Mouse (Mus musculus) embryonic facial prominence, embryonic 12.5 days (tissue): Measurements from ENCODE around the gene Mrpl34. TPM values are rescaled to one million over a fixed set of nuclear protein-coding genes. Genes with fewer than 3 reads are reported as not detected.
"Not testable (repeated sequence)": the region's sequence is repeated elsewhere in the genome, so short reads cannot be mapped to it uniquely, and the experiment has no call there.

Experiments
- ATAC-seq: fragments of 200-750 bp; cut with Nextera tagmentation; 2 replicates; pipeline ENCODE4 v1.8.0; 2017; ENCODE audit not compliant: insufficient number of reproducible peaks, insufficient read depth, low FRiP score, low TSS enrichment
- H3K27ac ChIP-seq: fragments of 300-500 bp; sonication (generic); 2 replicates; pipeline ENCODE4 v1.5.1; 2016; ENCODE audit warnings: mild to moderate bottlenecking
- H3K27me3 ChIP-seq: fragments of 300-500 bp; sonication (generic); 2 replicates; pipeline ENCODE4 v1.6.1; 2016; ENCODE audit warnings: mild to moderate bottlenecking, moderate library complexity
- H3K36me3 ChIP-seq: fragments of 300-500 bp; sonication (generic); 2 replicates; pipeline ENCODE4 v1.6.1; 2016; ENCODE audit warnings: mild to moderate bottlenecking
- H3K4me1 ChIP-seq: fragments of 300-500 bp; sonication (generic); 2 replicates; pipeline ENCODE4 v1.6.1; 2016
- H3K4me2 ChIP-seq: fragments of 300-500 bp; sonication (generic); replicated peaks from 2 replicates; pipeline ENCODE4 v1.6.1; 2016; ENCODE audit warnings: mild to moderate bottlenecking, moderate library complexity
- H3K4me3 ChIP-seq: fragments of 300-500 bp; sonication (generic); 2 replicates; pipeline ENCODE4 v1.5.1; 2016; ENCODE audit warnings: mild to moderate bottlenecking
- H3K9ac ChIP-seq: fragments of 300-500 bp; sonication (generic); 2 replicates; pipeline ENCODE4 v1.6.1; 2016; ENCODE audit warnings: mild to moderate bottlenecking, moderate library complexity
- H3K9me3 ChIP-seq: fragments of 300-500 bp; sonication (generic); 2 replicates; pipeline ENCODE4 v1.6.1; 2016; ENCODE audit warnings: mild to moderate bottlenecking, moderate library complexity
- WGBS: fragments of 180-500 bp; shearing (Covaris S2); methylation state at CpG from one replicate; pipeline ENCODE4 v1.1.7; 2016; 5-methylcytosine and 5-hydroxymethylcytosine counted together
- polyA plus RNA-seq: library from polyadenylated mRNA; unstranded; fragments of >200 nt; fragmentation: Nextera tagmentation; extraction: Ambion mirVana; gene quantifications from 2 replicates; pipeline ENCODE4 v1.2.1, GENCODE M21; 2016

The Mrpl34 gene
- 169 TPM in 2 replicates for polyA plus RNA-seq

DNA sequence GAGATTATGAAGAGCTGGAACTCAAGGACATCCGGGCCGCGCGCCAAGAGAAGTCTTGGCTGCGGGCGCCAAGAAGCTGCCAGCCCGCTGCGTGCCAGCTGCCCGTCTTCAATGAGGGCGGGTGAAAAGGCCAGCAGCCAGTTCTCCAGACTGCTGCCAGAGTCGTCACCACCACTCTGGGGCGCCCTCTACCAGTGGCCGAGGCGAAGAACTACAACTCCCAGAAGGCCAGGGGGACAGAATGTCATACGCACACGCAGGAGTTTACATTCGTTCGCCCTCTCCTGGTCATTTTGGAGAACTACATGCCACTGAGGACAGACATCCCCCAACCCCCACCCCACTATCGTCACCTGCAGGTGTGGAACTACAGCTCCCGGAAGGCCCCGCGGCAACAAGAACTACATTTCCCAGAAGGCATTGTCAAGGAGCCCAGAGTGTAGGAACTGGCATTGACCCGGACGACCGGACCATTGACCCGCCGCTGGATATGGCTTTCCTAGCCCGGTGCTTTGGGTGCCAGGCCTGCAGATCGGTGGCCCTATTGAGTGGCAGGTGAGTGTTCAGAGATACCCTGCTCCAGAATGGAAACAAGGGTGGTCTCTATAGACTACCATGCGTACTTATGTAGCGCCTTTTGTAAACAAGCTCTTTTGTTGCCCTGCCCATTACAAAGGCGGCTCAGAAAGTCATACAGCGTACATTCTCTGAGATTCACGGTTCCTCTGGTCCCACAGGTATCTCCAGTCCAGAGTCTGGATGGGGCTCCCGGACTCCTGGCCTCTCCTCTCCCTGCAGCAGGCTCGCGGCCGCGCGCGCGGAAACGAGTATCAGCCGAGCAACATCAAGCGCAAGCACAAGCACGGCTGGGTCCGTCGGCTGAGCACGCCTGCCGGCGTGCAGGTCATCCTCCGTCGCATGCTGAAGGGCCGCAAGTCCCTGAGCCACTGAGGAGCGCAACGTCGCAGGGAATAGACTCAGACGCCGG lies at the start of gene Mrpl34:
Mrpl34 (plus strand) TSS at position 447 of the 988 bp plus-strand sequence.
- peak within 1 kb of the TSS; percentile 82 for H3K9ac ChIP-seq
- ATAC-seq = peak; percentile 57
- peak within 1 kb of the TSS; percentile 74 for H3K27ac ChIP-seq
- peak within 1 kb of the TSS; percentile 79 for H3K4me2 ChIP-seq
- no peaks in the 10 kb centered on the region for H3K9me3 ChIP-seq
- under 1% methylated on average over 59 of the region's 59 CpGs for WGBS
- H3K4me3 ChIP-seq = peak within 1 kb of the TSS; percentile 93
- H3K27me3 ChIP-seq = no peaks in the 10 kb centered on the region
- H3K4me1 ChIP-seq = peaks cover 32% of the 10 kb centered on the region
- H3K36me3 ChIP-seq = peaks cover 17% of the 10 kb centered on the region

DNA sequence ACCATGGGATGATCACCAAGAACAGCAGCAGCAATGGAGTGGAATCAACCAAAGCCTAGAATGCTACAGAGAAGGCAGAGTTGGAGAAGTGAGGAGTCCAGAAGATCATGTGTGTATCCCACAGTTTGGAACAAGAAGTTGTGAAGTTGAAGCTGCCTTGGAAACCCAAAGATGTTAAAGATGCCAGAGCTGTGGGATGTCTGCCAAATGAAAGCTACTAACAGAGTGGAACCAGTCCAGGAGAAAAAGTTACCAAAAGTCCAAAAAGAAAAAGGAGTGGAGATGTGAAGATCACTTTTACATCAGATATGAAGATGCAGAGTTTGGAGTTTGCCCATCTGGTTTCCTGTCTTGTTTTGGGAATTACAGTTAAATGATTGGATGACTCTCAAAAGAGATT lies 42.6 kb upstream of the Mrpl34 start:
- no peaks in the 10 kb centered on the region for H3K4me1 ChIP-seq
- H3K4me2 ChIP-seq = no peak overlapping the region
- no peak for ATAC-seq
- no peak overlapping the region for H3K4me3 ChIP-seq
- H3K36me3 ChIP-seq = no peaks in the 10 kb centered on the region
- no peaks in the 10 kb centered on the region for H3K9me3 ChIP-seq
- H3K27ac ChIP-seq = no peak overlapping the region
- H3K9ac ChIP-seq = no peak overlapping the region
- no peaks in the 10 kb centered on the region for H3K27me3 ChIP-seq

DNA sequence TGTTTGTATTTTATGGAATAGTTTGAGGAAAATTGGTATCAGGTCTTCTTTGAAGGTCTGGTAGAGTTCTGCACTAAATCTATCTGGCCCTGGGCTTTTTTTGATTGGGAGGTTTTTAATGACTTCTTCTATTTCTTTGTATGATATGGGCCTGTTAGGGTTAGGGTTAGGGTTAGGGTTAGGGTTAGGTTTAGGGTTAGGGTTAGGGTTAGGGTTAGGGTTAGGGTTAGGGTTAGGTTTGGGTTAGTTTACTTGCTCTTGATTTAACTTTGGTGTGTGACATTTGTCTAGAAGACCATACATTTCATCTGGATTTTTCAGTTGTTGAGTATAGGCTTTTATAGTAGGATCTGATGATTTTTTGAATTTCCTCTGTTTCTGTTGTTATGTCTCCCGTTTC lies 31.8 kb upstream of the Mrpl34 start:
- WGBS = 83% methylated on average over 1 of the region's 1 CpGs
- H3K27me3 ChIP-seq, ATAC-seq, H3K4me2 ChIP-seq, H3K9me3 ChIP-seq, H3K4me1 ChIP-seq, H3K4me3 ChIP-seq, H3K36me3 ChIP-seq, H3K9ac ChIP-seq, H3K27ac ChIP-seq: not testable (repeated sequence)

DNA sequence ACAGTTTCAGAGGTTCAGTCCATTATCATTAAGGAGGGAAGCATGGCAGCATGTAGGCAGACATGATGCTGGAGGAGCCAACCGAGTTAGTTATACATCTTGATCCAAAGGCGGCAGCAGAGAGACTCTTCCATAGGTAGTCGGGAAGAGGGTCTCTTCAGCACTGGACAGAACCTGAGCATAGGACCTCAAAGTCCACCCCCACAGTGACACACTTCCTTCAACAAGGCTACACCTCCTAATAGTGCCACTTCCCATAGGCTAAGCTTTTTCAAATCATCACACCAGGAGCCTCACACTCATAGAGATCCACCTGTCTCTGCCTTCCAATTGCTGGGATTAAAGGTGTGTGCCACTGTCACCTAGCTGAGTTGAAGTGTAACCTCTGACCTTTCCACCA lies 27.7 kb upstream of the Mrpl34 start:
- Histone ChIP-seq H3K4me2 (no peak overlapping the region), H3K27ac (no peak overlapping the region), H3K9me3 (no peaks in the 10 kb centered on the region), H3K36me3 (no peaks in the 10 kb centered on the region), H3K4me3 (no peak overlapping the region), H3K27me3 (0 out of 2 replicates have a peak, but pooled peaks cover 3% of the 10 kb centered on the region), H3K4me1 (no peaks in the 10 kb centered on the region), H3K9ac (no peak overlapping the region)
- whole genome bisulfite sequencing = 52% methylated on average over 3 of the region's 3 CpGs
- no peak for ATAC-seq

DNA sequence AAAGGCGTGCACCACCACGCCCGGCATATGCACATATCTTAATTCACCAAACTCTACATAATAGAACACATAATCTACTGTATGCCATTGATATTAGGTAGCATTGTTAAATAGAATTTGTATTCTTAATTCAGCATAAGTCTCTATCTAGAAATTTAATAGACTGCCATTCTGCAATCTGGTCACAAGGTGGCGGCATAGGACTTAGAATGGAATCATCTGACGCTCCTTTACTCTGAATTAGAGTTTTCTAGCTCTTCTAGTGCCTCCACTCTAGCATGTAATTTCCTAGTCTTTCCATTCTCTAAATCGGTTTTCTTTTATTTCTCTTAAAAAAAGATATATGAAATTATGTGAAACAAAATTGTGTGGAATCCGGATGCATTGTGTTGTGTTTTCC lies 23.4 kb upstream of the Mrpl34 start:
- Histone ChIP-seq H3K9ac (no peak overlapping the region), H3K4me1 (no peaks in the 10 kb centered on the region), H3K36me3 (no peaks in the 10 kb centered on the region), H3K4me3 (no peak overlapping the region), H3K27ac (no peak overlapping the region), H3K27me3 (0 out of 2 replicates have a peak, but pooled peaks cover 4% of the 10 kb centered on the region), H3K4me2 (no peak overlapping the region), H3K9me3 (no peaks in the 10 kb centered on the region)
- ATAC-seq = no peak
- 0% methylated on average over 7 of the region's 7 CpGs for WGBS

DNA sequence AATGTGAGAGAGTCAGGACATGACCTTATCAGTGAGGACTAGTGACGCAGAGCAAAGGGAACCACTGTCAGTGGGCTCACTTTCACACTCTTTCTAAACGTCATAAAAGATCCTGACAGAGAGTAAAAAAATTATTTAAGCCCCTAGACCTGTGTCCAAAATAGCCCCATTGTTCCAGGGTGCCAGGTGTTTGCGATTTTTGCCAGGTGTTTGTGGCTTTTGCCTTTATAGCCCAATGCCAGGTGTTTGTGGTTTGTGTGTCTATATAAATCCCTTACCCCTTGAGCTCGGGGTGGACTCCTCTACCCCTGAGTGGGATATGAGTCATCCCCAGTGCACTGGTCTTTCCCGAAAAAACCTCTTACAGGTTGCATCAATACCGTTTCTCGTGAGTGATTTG lies 19.7 kb upstream of the Mrpl34 start:
- Histone ChIP-seq H3K27ac (no peak overlapping the region), H3K9me3 (no peaks in the 10 kb centered on the region), H3K9ac (no peak overlapping the region; the same call in 1 of the 2 replicates), H3K4me3 (no peak overlapping the region), H3K36me3 (no peaks in the 10 kb centered on the region), H3K27me3 (0 out of 2 replicates have a peak, but pooled peaks cover 4% of the 10 kb centered on the region), H3K4me1 (no peaks in the 10 kb centered on the region), H3K4me2 (no peak overlapping the region)
- no peak for ATAC-seq
- 78% methylated on average over 7 of the region's 7 CpGs for WGBS

DNA sequence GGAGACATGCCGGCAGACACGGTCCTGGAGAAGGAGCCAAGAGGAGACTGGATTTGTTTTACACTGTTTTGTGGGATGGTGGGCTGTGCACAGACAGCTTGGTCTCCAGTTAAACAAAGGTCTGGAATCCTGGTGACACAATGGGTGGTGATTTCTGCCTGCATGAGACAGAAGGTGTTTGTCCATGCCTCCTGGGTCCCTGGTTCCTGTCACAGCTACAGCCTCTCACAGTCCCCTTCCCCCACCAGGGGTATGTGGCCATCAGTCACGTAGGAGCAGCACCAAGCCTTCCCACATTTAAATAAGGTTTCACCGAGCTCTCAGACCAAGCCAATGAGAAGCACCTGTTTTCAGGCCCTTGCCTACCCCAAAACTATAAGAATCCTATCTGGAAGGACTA lies 13.4 kb upstream of the Mrpl34 start:
- Histone ChIP-seq H3K4me3 (no peak overlapping the region), H3K4me1 (no peaks in the 10 kb centered on the region), H3K4me2 (no peak overlapping the region), H3K27ac (no peak overlapping the region), H3K36me3 (no peaks in the 10 kb centered on the region), H3K9me3 (no peaks in the 10 kb centered on the region), H3K27me3 (no peaks in the 10 kb centered on the region), H3K9ac (no peak overlapping the region)
- WGBS = 65% methylated on average over 4 of the region's 4 CpGs
- ATAC-seq = no peak

DNA sequence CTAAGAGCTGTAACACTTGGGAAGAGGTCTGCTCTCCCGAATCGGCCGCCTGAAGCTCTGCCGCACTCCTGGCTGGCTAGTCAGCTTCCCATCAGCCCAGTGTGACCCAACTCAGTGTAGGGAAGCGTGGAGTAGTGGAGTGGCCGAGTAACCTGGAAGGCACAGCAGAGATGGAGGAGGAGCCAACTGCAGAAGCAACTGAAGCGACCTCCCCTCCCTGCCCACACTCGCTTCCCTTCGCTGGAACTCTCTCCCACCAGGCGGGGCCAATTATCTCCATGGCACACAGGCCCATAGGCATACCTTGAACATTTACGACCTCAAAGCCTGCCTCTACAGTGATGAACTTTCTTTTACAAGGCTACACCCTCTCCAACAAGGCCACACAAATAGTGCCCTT lies 13.0 kb upstream of the Mrpl34 start:
- no peak overlapping the region for H3K9ac ChIP-seq
- H3K4me1 ChIP-seq = no peaks in the 10 kb centered on the region
- no peak for ATAC-seq
- no peak overlapping the region for H3K4me3 ChIP-seq
- H3K9me3 ChIP-seq = no peaks in the 10 kb centered on the region
- H3K27ac ChIP-seq = no peak overlapping the region
- H3K36me3 ChIP-seq = 0 out of 2 replicates have a peak, but pooled peaks cover 2% of the 10 kb centered on the region
- no peak overlapping the region for H3K4me2 ChIP-seq
- 50% methylated on average over 11 of the region's 11 CpGs for WGBS
- no peaks in the 10 kb centered on the region for H3K27me3 ChIP-seq

DNA sequence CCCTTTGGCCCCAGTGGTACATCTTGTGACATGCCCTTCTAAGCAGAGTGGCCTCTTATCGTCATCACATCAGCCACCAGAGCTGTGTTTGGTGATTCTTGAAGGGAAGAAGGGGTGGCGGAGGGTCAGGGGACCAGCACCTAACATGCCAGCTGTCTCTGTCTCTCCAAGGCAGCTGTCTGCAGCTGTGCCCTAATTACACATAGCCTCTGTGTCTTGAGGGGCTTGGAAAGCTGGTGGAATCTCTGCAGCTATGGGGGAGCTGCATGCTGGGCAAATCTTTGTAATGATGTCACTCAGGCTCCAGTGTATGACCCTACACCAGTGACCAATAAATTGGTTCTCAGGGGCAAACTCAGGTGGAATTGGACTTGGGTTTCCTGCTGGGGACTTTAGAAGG lies 12.1 kb upstream of the Mrpl34 start:
- no peak for ATAC-seq
- Histone ChIP-seq H3K4me2 (no peak overlapping the region), H3K9ac (no peak overlapping the region), H3K4me1 (no peaks in the 10 kb centered on the region), H3K9me3 (no peaks in the 10 kb centered on the region), H3K27ac (no peak overlapping the region), H3K27me3 (no peaks in the 10 kb centered on the region), H3K4me3 (no peak overlapping the region), H3K36me3 (peaks cover 11% of the 10 kb centered on the region)
- 81% methylated on average over 2 of the region's 2 CpGs for WGBS

DNA sequence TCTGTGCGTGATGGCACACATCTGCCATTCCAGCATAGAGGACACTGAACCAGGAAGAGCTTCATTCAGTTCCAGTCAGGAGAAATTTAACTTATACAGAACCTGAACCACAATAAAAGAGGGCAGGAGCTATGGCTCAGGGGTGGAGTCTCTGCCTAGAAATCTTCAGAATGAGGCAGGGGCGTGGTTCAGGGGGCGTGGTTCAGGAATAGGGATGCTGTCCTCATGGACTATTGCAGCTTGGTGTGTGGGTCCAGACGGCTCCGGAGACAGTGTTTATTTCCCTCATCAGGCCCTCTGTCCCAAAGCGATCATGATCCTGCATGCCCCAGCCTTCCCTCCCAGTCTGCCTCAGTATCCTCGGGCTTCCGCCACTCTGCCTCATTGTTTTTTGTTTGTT lies 10.1 kb upstream of the Mrpl34 start:
- H3K36me3 ChIP-seq = peaks cover 30% of the 10 kb centered on the region
- H3K27ac ChIP-seq = no peak overlapping the region
- no peak overlapping the region for H3K4me2 ChIP-seq
- no peaks in the 10 kb centered on the region for H3K9me3 ChIP-seq
- no peak for ATAC-seq
- no peaks in the 10 kb centered on the region for H3K27me3 ChIP-seq
- H3K4me1 ChIP-seq = no peaks in the 10 kb centered on the region
- WGBS = 84% methylated on average over 8 of the region's 8 CpGs
- no peak overlapping the region for H3K4me3 ChIP-seq
- H3K9ac ChIP-seq = no peak overlapping the region

DNA sequence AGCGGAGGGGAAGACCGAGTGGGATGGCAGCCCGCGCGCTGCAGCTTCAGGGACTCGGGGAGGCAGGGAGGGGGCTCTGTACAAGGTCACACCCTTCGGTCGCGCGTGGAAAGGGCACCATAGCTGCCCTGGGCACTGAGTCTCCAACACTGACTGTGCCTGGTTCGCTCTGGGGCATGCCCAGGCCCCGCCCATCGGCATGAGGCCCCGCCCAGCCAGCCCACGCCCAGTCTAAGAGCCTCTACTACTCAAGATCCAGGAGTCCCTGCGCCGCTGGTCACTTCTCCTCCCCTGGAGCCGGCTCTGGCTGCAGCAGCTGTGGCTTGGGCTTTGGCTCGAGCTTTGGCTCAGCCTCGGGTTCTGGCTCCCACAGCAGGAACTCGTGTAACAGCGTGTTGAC lies 7.9 kb upstream of the Mrpl34 start:
- Histone ChIP-seq H3K4me1 (peaks cover 3% of the 10 kb centered on the region; the same call in 1 of the 2 replicates), H3K27ac (no peak overlapping the region), H3K36me3 (peaks cover 48% of the 10 kb centered on the region), H3K4me2 (no peak overlapping the region), H3K9ac (no peak overlapping the region), H3K4me3 (no peak overlapping the region), H3K9me3 (no peaks in the 10 kb centered on the region), H3K27me3 (no peaks in the 10 kb centered on the region)
- no peak for ATAC-seq
- WGBS = 39% methylated on average over 22 of the region's 22 CpGs

DNA sequence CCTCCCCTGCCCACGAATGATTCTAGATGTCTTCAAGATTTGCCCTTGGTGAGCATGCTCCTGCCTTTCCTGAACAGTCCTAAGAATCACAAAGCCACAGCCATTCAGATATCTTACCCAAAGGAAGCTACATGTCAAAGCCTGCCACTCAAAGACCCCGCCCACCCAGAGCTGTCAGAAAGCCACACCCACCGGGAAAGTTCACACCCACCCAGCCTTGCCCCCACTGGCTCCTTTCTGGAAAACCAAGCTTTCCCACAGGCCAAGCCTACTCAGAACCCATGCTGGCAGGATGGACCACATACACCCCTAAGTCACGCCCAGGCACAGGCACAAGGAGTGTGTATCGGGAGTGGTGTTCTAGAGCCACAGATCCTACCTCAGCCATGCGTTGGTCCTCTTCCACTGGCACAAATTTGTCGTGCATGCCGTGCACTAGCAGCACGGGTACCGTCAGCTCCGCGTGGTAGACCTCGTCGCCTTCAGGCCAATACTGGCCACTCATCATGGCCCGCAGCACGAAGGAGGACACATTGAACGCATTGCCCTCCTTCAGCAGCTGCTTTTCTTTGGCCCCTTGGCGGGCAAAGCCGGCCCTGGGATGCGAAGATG lies 7.0 kb upstream of the Mrpl34 start:
- 84% methylated on average over 20 of the region's 20 CpGs for WGBS
- no peak overlapping the region for H3K27ac ChIP-seq
- peaks cover 12% of the 10 kb centered on the region for H3K4me1 ChIP-seq
- ATAC-seq = no peak
- no peak overlapping the region for H3K4me2 ChIP-seq
- no peaks in the 10 kb centered on the region for H3K27me3 ChIP-seq
- no peak overlapping the region for H3K9ac ChIP-seq
- peaks cover 48% of the 10 kb centered on the region for H3K36me3 ChIP-seq
- H3K4me3 ChIP-seq = no peak overlapping the region
- H3K9me3 ChIP-seq = no peaks in the 10 kb centered on the region
